ENCODE assay signal across 8 mouse cellular contexts in genomic region chr2:167661270-167662203, GRCm38 (mm10). TPM values are rescaled to one million over a fixed set of nuclear protein-coding genes. Genes with fewer than 3 reads are reported as not detected.
DNase-seq lines count a peak whose midpoint lies in the region; ATAC-seq and TF ChIP-seq lines count a peak whose summit lies in the region.

TSS of gene Gm20431 (minus strand) at chr2:167661496.

- no peak for TF ChIP-seq POLR2A in ES-Bruce4 (IDR thresholded peaks at IDR 0.05; ENCODE audit: insufficient read depth, low read length)

- peak within 1 kb of the TSS; percentile 76 for H3K4me3 ChIP-seq in ES-Bruce4 (ENCODE audit: low read depth, low read length)
- peak within 1 kb of the TSS; percentile 76 for H3K4me3 ChIP-seq in forebrain, embryonic 13.5 days
- H3K4me3 ChIP-seq in heart, postnatal 0 days (ENCODE audit: low read depth, low read length), result peak within 1 kb of the TSS; percentile 90
- peak within 1 kb of the TSS; percentile 75 for H3K4me3 ChIP-seq in liver, postnatal 0 days (ENCODE audit: low read depth, low read length)
- peak within 1 kb of the TSS; percentile 86 for H3K4me3 ChIP-seq in neural tube, embryonic 13.5 days

- H3K27ac ChIP-seq in ES-Bruce4 (ENCODE audit: insufficient read depth, low read length), result no peak within 1 kb of the TSS
- H3K27ac ChIP-seq in forebrain, embryonic 13.5 days, result 0 out of 2 replicates have a peak within 1 kb of the TSS, but pooled peaks have one; percentile 19
- peak within 1 kb of the TSS; percentile 81 for H3K27ac ChIP-seq in heart, postnatal 0 days (ENCODE audit: low read depth)
- H3K27ac ChIP-seq in liver, postnatal 0 days (ENCODE audit: low read depth), result peak within 1 kb of the TSS; percentile 66
- peak within 1 kb of the TSS; percentile 73 for H3K27ac ChIP-seq in neural tube, embryonic 13.5 days (replicated peaks)

- H3K36me3 ChIP-seq in ES-Bruce4 (ENCODE audit: control insufficient read depth, insufficient read depth, low read length, poor library complexity, severe bottlenecking), result no peaks in the 10 kb centered on the region
- no peaks in the 10 kb centered on the region; the same call in 1 of the 2 replicates for H3K36me3 ChIP-seq in forebrain, embryonic 13.5 days (ENCODE audit: poor library complexity, severe bottlenecking)
- no peaks in the 10 kb centered on the region for H3K36me3 ChIP-seq in heart, postnatal 0 days (replicated peaks; ENCODE audit: control insufficient read depth, insufficient read depth, low read length)
- H3K36me3 ChIP-seq in liver, postnatal 0 days (replicated peaks; ENCODE audit: insufficient read depth, low read length), result 0 out of 2 replicates have a peak, but pooled peaks cover 9% of the 10 kb centered on the region
- peaks cover 10% of the 10 kb centered on the region; the same call in 1 of the 2 replicates for H3K36me3 ChIP-seq in neural tube, embryonic 13.5 days

- TF ChIP-seq CTCF in ES-Bruce4 (IDR thresholded peaks at IDR 0.05; ENCODE audit: low read depth, low read length), result no peak
- no peak for TF ChIP-seq CTCF in heart, postnatal 0 days (IDR thresholded peaks at IDR 0.05; ENCODE audit: low read depth)
- TF ChIP-seq CTCF in liver, postnatal 0 days (IDR thresholded peaks at IDR 0.05; ENCODE audit: low read depth), result no peak

- peaks cover 4% of the 10 kb centered on the region for H3K4me1 ChIP-seq in ES-Bruce4 (ENCODE audit: control insufficient read depth, insufficient read depth, low read length)
- H3K4me1 ChIP-seq in forebrain, embryonic 13.5 days, result peaks cover 30% of the 10 kb centered on the region
- H3K4me1 ChIP-seq in heart, postnatal 0 days (ENCODE audit: control insufficient read depth, insufficient read depth), result peaks cover 26% of the 10 kb centered on the region
- peaks cover 34% of the 10 kb centered on the region for H3K4me1 ChIP-seq in liver, postnatal 0 days (ENCODE audit: insufficient read depth)
- H3K4me1 ChIP-seq in neural tube, embryonic 13.5 days (replicated peaks), result peaks cover 39% of the 10 kb centered on the region

- no peaks in the 10 kb centered on the region for H3K9me3 ChIP-seq in ES-Bruce4 (replicated peaks; ENCODE audit: control insufficient read depth, insufficient read depth, low read length, poor library complexity, severe bottlenecking)
- H3K9me3 ChIP-seq in forebrain, embryonic 13.5 days (replicated peaks), result no peaks in the 10 kb centered on the region
- no peaks in the 10 kb centered on the region for H3K9me3 ChIP-seq in heart, postnatal 0 days (replicated peaks; ENCODE audit: control insufficient read depth, low read length)
- no peaks in the 10 kb centered on the region for H3K9me3 ChIP-seq in liver, postnatal 0 days (ENCODE audit: low read length)
- H3K9me3 ChIP-seq in neural tube, embryonic 13.5 days, result no peaks in the 10 kb centered on the region

- no peaks in the 10 kb centered on the region for H3K27me3 ChIP-seq in ES-Bruce4 (ENCODE audit: control insufficient read depth, insufficient read depth, low read length, poor library complexity, severe bottlenecking)
- peaks cover 15% of the 10 kb centered on the region for H3K27me3 ChIP-seq in forebrain, embryonic 13.5 days
- no peaks in the 10 kb centered on the region for H3K27me3 ChIP-seq in heart, postnatal 0 days (ENCODE audit: control insufficient read depth, insufficient read depth, low read length)
- H3K27me3 ChIP-seq in liver, postnatal 0 days (ENCODE audit: insufficient read depth, low read length), result peaks cover 2% of the 10 kb centered on the region
- peaks cover 12% of the 10 kb centered on the region for H3K27me3 ChIP-seq in neural tube, embryonic 13.5 days

- no peak for TF ChIP-seq EP300 in ES-Bruce4 (IDR thresholded peaks at IDR 0.05; ENCODE audit: insufficient read depth, low read depth, low read length)
- no peak for TF ChIP-seq EP300 in heart, postnatal 0 days (IDR thresholded peaks at IDR 0.05; ENCODE audit: low read depth)
- TF ChIP-seq EP300 in liver, postnatal 0 days (IDR thresholded peaks at IDR 0.05; ENCODE audit: low read depth), result no peak

- H3K4me2 ChIP-seq in forebrain, embryonic 13.5 days, result peak within 1 kb of the TSS; percentile 89
- H3K4me2 ChIP-seq in heart, postnatal 0 days (ENCODE audit: low read depth, low read length), result peak within 1 kb of the TSS; percentile 99
- H3K4me2 ChIP-seq in liver, postnatal 0 days (ENCODE audit: low read depth, low read length), result peak within 1 kb of the TSS; percentile 98
- peak within 1 kb of the TSS; percentile 98 for H3K4me2 ChIP-seq in neural tube, embryonic 13.5 days

- under 1% methylated on average over 83 of the region's 110 CpGs for WGBS in forebrain, embryonic 13.5 days
- WGBS in heart, postnatal 0 days, result under 1% methylated on average over 100 of the region's 110 CpGs
- under 1% methylated on average over 68 of the region's 110 CpGs for WGBS in liver, postnatal 0 days (ENCODE audit: insufficient replicate concordance)
- under 1% methylated on average over 105 of the region's 110 CpGs for whole genome bisulfite sequencing in neural tube, embryonic 13.5 days

- ATAC-seq in cerebellum, adult (ENCODE audit: insufficient number of reproducible peaks, low FRiP score, low TSS enrichment), result peak; percentile 90
- ATAC-seq in forebrain, embryonic 13.5 days, result peak; percentile 95
- ATAC-seq in heart, postnatal 0 days (ENCODE audit: insufficient read depth, low read depth), result peak; percentile 94
- peak; percentile 97 for ATAC-seq in liver, postnatal 0 days
- peak; percentile 93 for ATAC-seq in neural tube, embryonic 13.5 days (ENCODE audit: low read depth)

- H3K9ac ChIP-seq in ES-Bruce4 (ENCODE audit: low read depth, poor library complexity, severe bottlenecking), result peak within 1 kb of the TSS; percentile 82
- peak within 1 kb of the TSS; percentile 88 for H3K9ac ChIP-seq in forebrain, embryonic 13.5 days
- H3K9ac ChIP-seq in heart, postnatal 0 days (replicated peaks; ENCODE audit: low read depth, low read length), result peak within 1 kb of the TSS; percentile 92
- peak within 1 kb of the TSS; percentile 84 for H3K9ac ChIP-seq in liver, postnatal 0 days (replicated peaks)
- peak within 1 kb of the TSS; percentile 92 for H3K9ac ChIP-seq in neural tube, embryonic 13.5 days

- peak; percentile 92 for DNase-seq in heart, postnatal 0 days (ENCODE audit: low spot score)
- peak; percentile 97 to 100 for DNase-seq in kidney, postnatal 36 days
- peak; percentile 96 for DNase-seq in liver, postnatal 0 days
- peak; percentile 81 for DNase-seq in telencephalon, adult 2 months (ENCODE audit: low read depth, low spot score)

RNA-seq across cellular contexts. Expression of gene Gm20431, which starts in this region (rescaled TPM):
- 3.2 and 7.0 TPM in 2 replicates for polyA plus RNA-seq in ES-Bruce4 (2011; ENCODE audit: insufficient read depth, insufficient read length, low read depth, missing spikeins)
- 5.5 and 8.2 TPM in 2 replicates for polyA plus RNA-seq in forebrain, embryonic 13.5 days (2015; fragmentation: Nextera tagmentation; extraction: Ambion mirVana)
- 5.8 and 25.5 TPM in 2 replicates for total RNA-seq in heart, postnatal 0 days (2014; rRNA removed; ENCODE audit: low replicate concordance)
- polyA plus RNA-seq in heart, postnatal 0 days (2015; fragmentation: Nextera tagmentation; extraction: Ambion mirVana), result 2.7 and 5.1 TPM in 2 replicates
- polyA plus RNA-seq in liver, postnatal 0 days (2015; fragmentation: Nextera tagmentation; extraction: Ambion mirVana), result 1.7 and 2.4 TPM in 2 replicates
- polyA plus RNA-seq in neural tube, embryonic 13.5 days (2015; fragmentation: Nextera tagmentation; extraction: Ambion mirVana), result 9.1 and 9.3 TPM in 2 replicates
